Mouse (Mus musculus): ENCODE measurements around the gene Dpy19l1. TPM values are rescaled to one million over a fixed set of nuclear protein-coding genes. Genes with fewer than 3 reads are reported as not detected.

The Dpy19l1 gene
- polyA plus RNA-seq, 2 experiments = 10.9 to 17.9 TPM

GRCm38 (mm10) chr9:24473824-24474223 lies 29.1 kb downstream of the Dpy19l1 start:
- peaks cover 0 to 5% of the 10 kb centered on the region in 2 experiments; a peak in 1 of 4 replicates for H3K4me1 ChIP-seq (replicated peaks; ENCODE audit: control insufficient read depth in 2 of 2, insufficient read depth in 2 of 2, low read length in 1 of 2)
- H3K27me3 ChIP-seq (ENCODE audit: control insufficient read depth, insufficient read depth, low read length) = no peaks in the 10 kb centered on the region
- H3K4me2 ChIP-seq (ENCODE audit: low read depth) = no peak overlapping the region
- no peak overlapping the region for H3K4me3 ChIP-seq (ENCODE audit: insufficient read depth in 1 of 2, low read depth in 2 of 2, low read length in 2 of 2)
- DNase-seq (ENCODE audit: low read depth in 3 of 3, low spot score in 3 of 3) = no peak
- no peak for ATAC-seq (ENCODE audit: insufficient read depth)
- no peaks in the 10 kb centered on the region for H3K9me3 ChIP-seq (ENCODE audit: control insufficient read depth, low read length)
- no peak for TF ChIP-seq EP300 (IDR thresholded peaks at IDR 0.05; ENCODE audit: low read depth)
- no peak for TF ChIP-seq CTCF (IDR thresholded peaks at IDR 0.05; ENCODE audit: low read depth)
- H3K9ac ChIP-seq (replicated peaks) = no peak overlapping the region
- H3K27ac ChIP-seq = no peak overlapping the region
- peaks cover 2% of the 10 kb centered on the region for H3K36me3 ChIP-seq (replicated peaks; ENCODE audit: control insufficient read depth, insufficient read depth, low read depth)
- 36% methylated on average over 7 of the region's 7 CpGs for WGBS (ENCODE audit: insufficient replicate concordance)

GRCm38 (mm10) chr9:24472514-24472913 lies 30.4 kb downstream of the Dpy19l1 start:
- Histone ChIP-seq H3K27ac (no peak overlapping the region), H3K36me3 (replicated peaks; ENCODE audit: control insufficient read depth, insufficient read depth, low read depth) (peaks cover 5% of the 10 kb centered on the region), H3K9me3 (ENCODE audit: control insufficient read depth, low read length) (no peaks in the 10 kb centered on the region), H3K4me3 (ENCODE audit: insufficient read depth in 1 of 2, low read depth in 2 of 2, low read length in 2 of 2) (no peak overlapping the region), H3K4me2 (ENCODE audit: low read depth) (no peak overlapping the region), H3K27me3 (ENCODE audit: control insufficient read depth, insufficient read depth, low read length) (no peaks in the 10 kb centered on the region), H3K9ac (replicated peaks) (no peak overlapping the region), H3K4me1 (replicated peaks; ENCODE audit: control insufficient read depth in 2 of 2, insufficient read depth in 2 of 2, low read length in 1 of 2) (peaks cover 0 to 5% of the 10 kb centered on the region in 2 experiments; a peak in 1 of 4 replicates)
- 22% methylated on average over 3 of the region's 3 CpGs for WGBS (ENCODE audit: insufficient replicate concordance)
- ATAC-seq (ENCODE audit: insufficient read depth) = peak; percentile 42; the same call in 1 of the 2 replicates
- no peak for DNase-seq (ENCODE audit: low read depth in 3 of 3, low spot score in 3 of 3)
- TF ChIP-seq EP300 (IDR thresholded peaks at IDR 0.05; ENCODE audit: low read depth) = peak; percentile 44; the same call in 1 of the 2 replicates
- TF ChIP-seq CTCF (IDR thresholded peaks at IDR 0.05; ENCODE audit: low read depth) = no peak

GRCm38 (mm10) chr9:24470166-24470565 lies 32.8 kb downstream of the Dpy19l1 start:
- WGBS (ENCODE audit: insufficient replicate concordance) = 81% methylated on average over 5 of the region's 5 CpGs
- no peak overlapping the region for H3K27ac ChIP-seq
- DNase-seq (ENCODE audit: low read depth in 3 of 3, low spot score in 3 of 3) = no peak
- H3K36me3 ChIP-seq (replicated peaks; ENCODE audit: control insufficient read depth, insufficient read depth, low read depth) = peaks cover 5% of the 10 kb centered on the region
- no peak overlapping the region for H3K9ac ChIP-seq (replicated peaks)
- H3K4me1 ChIP-seq (replicated peaks; ENCODE audit: control insufficient read depth in 2 of 2, insufficient read depth in 2 of 2, low read length in 1 of 2) = peaks cover 0 to 5% of the 10 kb centered on the region in 2 experiments; a peak in 1 of 4 replicates
- H3K4me3 ChIP-seq (ENCODE audit: insufficient read depth in 1 of 2, low read depth in 2 of 2, low read length in 2 of 2) = no peak overlapping the region
- TF ChIP-seq CTCF (IDR thresholded peaks at IDR 0.05; ENCODE audit: low read depth) (no peak), EP300 (IDR thresholded peaks at IDR 0.05; ENCODE audit: low read depth) (no peak)
- ATAC-seq (ENCODE audit: insufficient read depth) = no peak
- no peak overlapping the region for H3K4me2 ChIP-seq (ENCODE audit: low read depth)
- no peaks in the 10 kb centered on the region for H3K27me3 ChIP-seq (ENCODE audit: control insufficient read depth, insufficient read depth, low read length)
- H3K9me3 ChIP-seq (ENCODE audit: control insufficient read depth, low read length) = no peaks in the 10 kb centered on the region

GRCm38 (mm10) chr9:24467186-24467585 lies 35.8 kb downstream of the Dpy19l1 start:
- Histone ChIP-seq H3K27ac (no peak overlapping the region), H3K9me3 (ENCODE audit: control insufficient read depth, low read length) (no peaks in the 10 kb centered on the region), H3K4me2 (ENCODE audit: low read depth) (no peak overlapping the region), H3K27me3 (ENCODE audit: control insufficient read depth, insufficient read depth, low read length) (no peaks in the 10 kb centered on the region), H3K4me1 (replicated peaks; ENCODE audit: control insufficient read depth in 2 of 2, insufficient read depth in 2 of 2, low read length in 1 of 2) (no peaks in the 10 kb centered on the region), H3K9ac (replicated peaks) (no peak overlapping the region), H3K4me3 (ENCODE audit: insufficient read depth in 1 of 2, low read depth in 2 of 2, low read length in 2 of 2) (no peak overlapping the region), H3K36me3 (replicated peaks; ENCODE audit: control insufficient read depth, insufficient read depth, low read depth) (peaks cover 2% of the 10 kb centered on the region)
- no peak for DNase-seq (ENCODE audit: low read depth in 3 of 3, low spot score in 3 of 3)
- no peak for ATAC-seq (ENCODE audit: insufficient read depth)
- 80% methylated on average over 5 of the region's 5 CpGs for WGBS (ENCODE audit: insufficient replicate concordance)
- TF ChIP-seq CTCF (IDR thresholded peaks at IDR 0.05; ENCODE audit: low read depth) (no peak), EP300 (IDR thresholded peaks at IDR 0.05; ENCODE audit: low read depth) (no peak)

- no peaks in the 10 kb centered on the region for H3K27me3 ChIP-seq (ENCODE audit: control insufficient read depth, insufficient read depth, low read length)
- no peak for ATAC-seq (ENCODE audit: insufficient read depth)
- no peaks in the 10 kb centered on the region for H3K9me3 ChIP-seq (ENCODE audit: control insufficient read depth, low read length)
- H3K27ac ChIP-seq = no peak overlapping the region
- peaks cover 2% of the 10 kb centered on the region for H3K36me3 ChIP-seq (replicated peaks; ENCODE audit: control insufficient read depth, insufficient read depth, low read depth)
- H3K4me1 ChIP-seq (replicated peaks; ENCODE audit: control insufficient read depth in 2 of 2, insufficient read depth in 2 of 2, low read length in 1 of 2) = no peaks in the 10 kb centered on the region
- no peak for DNase-seq (ENCODE audit: low read depth in 3 of 3, low spot score in 3 of 3)
- no peak overlapping the region for H3K4me3 ChIP-seq (ENCODE audit: insufficient read depth in 1 of 2, low read depth in 2 of 2, low read length in 2 of 2)
- TF ChIP-seq CTCF (IDR thresholded peaks at IDR 0.05; ENCODE audit: low read depth) = no peak
- no peak for TF ChIP-seq EP300 (IDR thresholded peaks at IDR 0.05; ENCODE audit: low read depth)
- WGBS (ENCODE audit: insufficient replicate concordance) = 82% methylated on average over 1 of the region's 1 CpGs
- H3K9ac ChIP-seq (replicated peaks) = no peak overlapping the region
- H3K4me2 ChIP-seq (ENCODE audit: low read depth) = no peak overlapping the region
These were observed 36.3 kb downstream of the Dpy19l1 start for GRCm38 (mm10) chr9:24466649-24467048.
